Mouse (Mus musculus) lung, adult 2 months (tissue): ENCODE data around the gene Ndufb7.

Source experiments
- CTCF ChIP-seq: fragments of 200-500 bp; IDR thresholded peaks from 2 replicates; pipeline ENCODE4 v1.5.1; 2011; ENCODE audit warnings: mild to moderate bottlenecking, low read length, control low read depth; ENCODE audit not compliant: insufficient read depth
- POLR2A ChIP-seq: fragments of 200-500 bp; IDR thresholded peaks from 2 replicates; pipeline ENCODE4 v1.6.1; 2011; ENCODE audit warnings: low read depth, mild to moderate bottlenecking, control low read depth, low read length, borderline replicate concordance; ENCODE audit errors: extremely low read depth

- TF ChIP-seq CTCF (no peak), POLR2A (no peak)
Observed at GRCm38 (mm10) chr8:83535736-83536135, 30.7 kb upstream of the Ndufb7 start, which contains the start of gene Olfr370.
